17 mouse cellular contexts compared by ENCODE assay signal in the genomic region with DNA sequence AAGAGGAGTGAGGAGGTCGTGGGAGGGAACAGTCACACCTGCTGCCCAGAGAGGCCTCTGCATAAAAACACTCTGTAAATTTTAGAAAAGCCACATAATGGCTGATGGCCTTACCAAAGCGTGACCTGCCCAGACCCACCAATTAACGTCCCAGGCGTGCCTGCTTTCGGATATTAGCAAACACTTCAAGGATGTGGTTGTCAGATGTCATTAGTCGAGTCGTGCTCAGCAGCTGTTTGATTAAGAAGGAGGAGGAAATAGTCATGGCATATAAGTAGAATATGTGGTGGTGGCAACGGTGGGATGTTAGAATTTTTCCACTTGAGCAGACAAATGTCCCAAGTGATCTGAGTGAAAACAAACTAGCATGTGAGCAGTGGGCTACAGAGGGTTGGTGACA. TPM values are rescaled to one million over a fixed set of nuclear protein-coding genes. Genes with fewer than 3 reads are reported as not detected.
DNase-seq lines count a peak whose midpoint lies in the region; ATAC-seq and TF ChIP-seq lines count a peak whose summit lies in the region.
"Had no signal": no experiment of that assay in that cellular context is flagged by ENCODE, and none has a peak within 500 bp of the region (broad histone marks: within the 10 kb centered on the region; RNA-seq: fewer than 3 reads in every experiment).

No protein-coding gene starts in this region.

- TF ChIP-seq CTCF in heart, postnatal 0 days (IDR thresholded peaks at IDR 0.05; ENCODE audit: low read depth) = no peak

- no peak for ATAC-seq in heart, postnatal 0 days (ENCODE audit: insufficient read depth, low read depth)
- 0 out of 2 replicates have a peak, but pooled peaks have one; percentile 12 for ATAC-seq in midbrain, embryonic 12.5 days (ENCODE audit: low FRiP score, low read depth)
- no peak for ATAC-seq in embryonic facial prominence, embryonic 15.5 days (ENCODE audit: insufficient number of reproducible peaks, low FRiP score, low TSS enrichment, low read depth)
- no peak for ATAC-seq in midbrain, embryonic 15.5 days (replicated peaks)
- no peak for ATAC-seq in megakaryocyte-erythroid progenitor cell, adult 5-6 weeks (replicated peaks; ENCODE audit: low FRiP score, low TSS enrichment, poor library complexity, severe bottlenecking)

- H3K4me3 ChIP-seq in heart, postnatal 0 days (ENCODE audit: low read depth, low read length) = 0 out of 2 replicates have a peak overlapping the region, but pooled peaks have one; percentile 14
- H3K4me3 ChIP-seq in midbrain, embryonic 12.5 days = no peak overlapping the region
- H3K4me3 ChIP-seq in midbrain, embryonic 10.5 days = no peak overlapping the region
- peak overlapping the region; percentile 40 for H3K4me3 ChIP-seq in embryonic facial prominence, embryonic 15.5 days (replicated peaks)
- no peak overlapping the region for H3K4me3 ChIP-seq in midbrain, embryonic 15.5 days

- H3K4me2 ChIP-seq in heart, postnatal 0 days (ENCODE audit: low read depth, low read length) = peak overlapping the region; percentile 43; the same call in 1 of the 2 replicates
- no peak overlapping the region for H3K4me2 ChIP-seq in midbrain, embryonic 12.5 days (replicated peaks)
- H3K4me2 ChIP-seq in embryonic facial prominence, embryonic 15.5 days (replicated peaks) = peak overlapping the region; percentile 52
- no peak overlapping the region for H3K4me2 ChIP-seq in midbrain, embryonic 15.5 days

- H3K9me3 ChIP-seq in heart, postnatal 0 days (replicated peaks; ENCODE audit: control insufficient read depth, low read length) = no peaks in the 10 kb centered on the region
- H3K9me3 ChIP-seq in midbrain, embryonic 12.5 days = no peaks in the 10 kb centered on the region
- no peaks in the 10 kb centered on the region for H3K9me3 ChIP-seq in midbrain, embryonic 10.5 days (replicated peaks)
- H3K9me3 ChIP-seq in embryonic facial prominence, embryonic 15.5 days (replicated peaks) = no peaks in the 10 kb centered on the region
- H3K9me3 ChIP-seq in midbrain, embryonic 15.5 days = no peaks in the 10 kb centered on the region
- H3K9me3 ChIP-seq: heart, embryonic 10.5 days had no signal

- H3K36me3 ChIP-seq in heart, postnatal 0 days (replicated peaks; ENCODE audit: control insufficient read depth, insufficient read depth, low read length) = no peaks in the 10 kb centered on the region
- H3K36me3 ChIP-seq in midbrain, embryonic 12.5 days = no peaks in the 10 kb centered on the region
- no peaks in the 10 kb centered on the region for H3K36me3 ChIP-seq in midbrain, embryonic 10.5 days
- no peaks in the 10 kb centered on the region for H3K36me3 ChIP-seq in embryonic facial prominence, embryonic 15.5 days
- no peaks in the 10 kb centered on the region for H3K36me3 ChIP-seq in midbrain, embryonic 15.5 days (replicated peaks)
- H3K36me3 ChIP-seq: heart, embryonic 10.5 days had no signal

- no peak overlapping the region for H3K9ac ChIP-seq in heart, postnatal 0 days (replicated peaks; ENCODE audit: low read depth, low read length)
- H3K9ac ChIP-seq in midbrain, embryonic 12.5 days (replicated peaks) = no peak overlapping the region
- H3K9ac ChIP-seq in embryonic facial prominence, embryonic 15.5 days = no peak overlapping the region
- no peak overlapping the region for H3K9ac ChIP-seq in midbrain, embryonic 15.5 days
- H3K9ac ChIP-seq: forebrain, postnatal 0 days; hindbrain, embryonic 14.5 days; liver, embryonic 14.5 days had no signal

- no peak for DNase-seq in heart, postnatal 0 days (ENCODE audit: low spot score)
- no peak for DNase-seq in heart, adult 18-20 months
- DNase-seq in midbrain, embryonic 10.5 days (ENCODE audit: low spot score) = no peak
- DNase-seq in adrenal gland, adult 18-20 months (ENCODE audit: low spot score in 2 of 2) = no peak
- DNase-seq: forebrain, postnatal 0 days; gastrocnemius, postnatal 14 days; kidney, adult 18-20 months; lung, postnatal 10 days had no signal

- H3K27ac ChIP-seq in heart, postnatal 0 days (ENCODE audit: low read depth) = no peak overlapping the region
- no peak overlapping the region for H3K27ac ChIP-seq in midbrain, embryonic 12.5 days (replicated peaks)
- H3K27ac ChIP-seq in midbrain, embryonic 10.5 days (replicated peaks) = no peak overlapping the region
- H3K27ac ChIP-seq in embryonic facial prominence, embryonic 15.5 days (replicated peaks) = no peak overlapping the region; the same call in 1 of the 2 replicates
- peak overlapping the region; percentile 68; the same call in 1 of the 2 replicates for H3K27ac ChIP-seq in midbrain, embryonic 15.5 days
- H3K27ac ChIP-seq: heart, embryonic 10.5 days; hindbrain, embryonic 14.5 days; liver, embryonic 14.5 days had no signal

- H3K27me3 ChIP-seq in heart, postnatal 0 days (ENCODE audit: control insufficient read depth, insufficient read depth, low read length) = peaks cover 51% of the 10 kb centered on the region
- H3K27me3 ChIP-seq in midbrain, embryonic 12.5 days = peaks cover 75% of the 10 kb centered on the region
- H3K27me3 ChIP-seq in midbrain, embryonic 10.5 days (ENCODE audit: low read depth, poor library complexity, severe bottlenecking) = peaks cover 98% of the 10 kb centered on the region
- peaks cover 38% of the 10 kb centered on the region for H3K27me3 ChIP-seq in embryonic facial prominence, embryonic 15.5 days
- H3K27me3 ChIP-seq in midbrain, embryonic 15.5 days (replicated peaks) = peaks cover 56% of the 10 kb centered on the region

- 4% methylated on average over 8 of the region's 8 CpGs for WGBS in heart, postnatal 0 days
- 3% methylated on average over 8 of the region's 8 CpGs for WGBS in midbrain, embryonic 12.5 days
- under 1% methylated on average over 8 of the region's 8 CpGs for WGBS in midbrain, embryonic 10.5 days
- WGBS in embryonic facial prominence, embryonic 15.5 days = 13% methylated on average over 8 of the region's 8 CpGs
- 3% methylated on average over 8 of the region's 8 CpGs for WGBS in midbrain, embryonic 15.5 days

- no peaks in the 10 kb centered on the region for H3K4me1 ChIP-seq in heart, postnatal 0 days (ENCODE audit: control insufficient read depth, insufficient read depth)
- H3K4me1 ChIP-seq in midbrain, embryonic 12.5 days = peaks cover 11% of the 10 kb centered on the region; the same call in 1 of the 2 replicates
- H3K4me1 ChIP-seq in midbrain, embryonic 10.5 days = peaks cover 32% of the 10 kb centered on the region
- H3K4me1 ChIP-seq in embryonic facial prominence, embryonic 15.5 days = peaks cover 13% of the 10 kb centered on the region
- H3K4me1 ChIP-seq in midbrain, embryonic 15.5 days = peaks cover 21% of the 10 kb centered on the region

- no peak for TF ChIP-seq EP300 in heart, postnatal 0 days (IDR thresholded peaks at IDR 0.05; ENCODE audit: low read depth)

RNA-seq across cellular contexts. Expression of gene Tfap2b, which starts 33.3 kb away (rescaled TPM):
- not detected in 2 replicates for total RNA-seq in heart, postnatal 0 days (2014; rRNA removed; ENCODE audit: low replicate concordance)
- not detected in 2 replicates for polyA plus RNA-seq in heart, postnatal 0 days (2015; fragmentation: Nextera tagmentation; extraction: Ambion mirVana)
- total RNA-seq in heart, adult 18-20 months (2021) = not detected
- polyA plus RNA-seq in midbrain, embryonic 12.5 days (2016; fragmentation: Nextera tagmentation; extraction: Ambion mirVana) = 93.3 and 100 TPM in 2 replicates
- polyA plus RNA-seq in midbrain, embryonic 10.5 days (2016; fragmentation: Nextera tagmentation; extraction: Ambion mirVana) = 24.7 and 33.7 TPM in 2 replicates
- 50.3 and 51.9 TPM in 2 replicates for polyA plus RNA-seq in embryonic facial prominence, embryonic 15.5 days (2015; fragmentation: Nextera tagmentation; extraction: Ambion mirVana)
- 239 and 264 TPM in 2 replicates for polyA plus RNA-seq in midbrain, embryonic 15.5 days (2015; fragmentation: Nextera tagmentation; extraction: Ambion mirVana)
- total RNA-seq in adrenal gland, adult 18-20 months (2021) = 1 to 10 TPM; 8.5 to 8.6 TPM
- total RNA-seq in megakaryocyte-erythroid progenitor cell, adult 5-6 weeks (2014; fragmentation: Nextera tagmentation) = not detected in 2 replicates
- not detected in 2 replicates for total RNA-seq in megakaryocyte-erythroid progenitor cell, adult 5-6 weeks (2017)
- total RNA-seq: ES-E14; gastrocnemius, postnatal 14 days had no signal
- polyA plus RNA-seq: small intestine, adult 2 months had no signal

Comparison
In these comparisons a context has a peak if more than half of its experiments do, and no peak if none do; other contexts are left out.
1. H3K4me2 ChIP-seq: peak in heart, postnatal 0 days (single experiment) and embryonic facial prominence, embryonic 15.5 days (single experiment); none in midbrain, embryonic 12.5 days (single experiment) and midbrain, embryonic 15.5 days (single experiment).
2. H3K4me3 ChIP-seq: peak in heart, postnatal 0 days (single experiment) and embryonic facial prominence, embryonic 15.5 days (single experiment); none in midbrain, embryonic 12.5 days (single experiment), midbrain, embryonic 10.5 days (single experiment) and midbrain, embryonic 15.5 days (single experiment).
3. RNA of gene Tfap2b, which starts 33.3 kb away (polyA plus RNA-seq): 239 to 264 TPM in midbrain, embryonic 15.5 days, 93.3 to 100 TPM in midbrain, embryonic 12.5 days, 50.3 to 51.9 TPM in embryonic facial prominence, embryonic 15.5 days and 24.7 to 33.7 TPM in midbrain, embryonic 10.5 days; not detected in heart, postnatal 0 days; every median in the first group is over 10 times any median in the second.